Mouse (Mus musculus) C2C12 (cell line): ENCODE results near the gene Mei1.

Experiments
- CTCF ChIP-seq: IDR thresholded peaks from one replicate; pipeline ENCODE4 v1.5.1; 2011; ENCODE audit not compliant: control insufficient read depth, insufficient read depth, insufficient read length
- USF1 ChIP-seq: IDR thresholded peaks from one replicate; pipeline ENCODE4 v1.6.1; 2011; ENCODE audit warnings: low read depth, mild to moderate bottlenecking, control low read depth, moderate library complexity

DNA sequence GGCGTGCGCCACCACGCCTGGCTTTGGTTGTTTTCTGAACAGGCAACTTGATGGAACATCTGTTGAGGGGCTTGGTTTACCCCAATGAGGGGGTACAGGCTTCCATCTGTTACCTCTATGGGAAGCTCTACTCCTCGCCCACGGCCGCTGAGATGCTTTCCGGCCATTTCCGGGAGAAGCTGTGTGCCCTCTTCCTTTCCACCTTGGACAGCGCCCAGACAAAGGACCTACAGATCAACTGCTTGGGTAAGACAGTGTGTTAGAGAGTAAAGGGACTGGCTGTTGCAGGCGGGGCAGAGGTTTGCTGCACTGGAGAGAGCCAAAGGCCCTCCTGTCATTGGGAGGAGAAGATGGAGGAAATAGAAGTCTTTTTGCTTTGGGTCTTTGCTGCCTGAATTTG lies 10.1 kb downstream of the Mei1 start:
- TF ChIP-seq CTCF (no peak), USF1 (no peak)
